Mouse (Mus musculus) cerebellum, adult 2 months (tissue): ENCODE data around the gene Gm44503.

Experiments
- CTCF ChIP-seq: fragments of 200-500 bp; IDR thresholded peaks from 2 replicates; pipeline ENCODE4 v1.5.1; 2011; ENCODE audit warnings: low read depth, mild to moderate bottlenecking, control low read depth, low read length, moderate library complexity, borderline replicate concordance; ENCODE audit not compliant: insufficient read depth
- POLR2A ChIP-seq: fragments of 200-500 bp; IDR thresholded peaks from 2 replicates; pipeline ENCODE4 v1.6.1; 2011; ENCODE audit warnings: low read length, control low read depth, borderline replicate concordance; ENCODE audit not compliant: insufficient read depth

DNA sequence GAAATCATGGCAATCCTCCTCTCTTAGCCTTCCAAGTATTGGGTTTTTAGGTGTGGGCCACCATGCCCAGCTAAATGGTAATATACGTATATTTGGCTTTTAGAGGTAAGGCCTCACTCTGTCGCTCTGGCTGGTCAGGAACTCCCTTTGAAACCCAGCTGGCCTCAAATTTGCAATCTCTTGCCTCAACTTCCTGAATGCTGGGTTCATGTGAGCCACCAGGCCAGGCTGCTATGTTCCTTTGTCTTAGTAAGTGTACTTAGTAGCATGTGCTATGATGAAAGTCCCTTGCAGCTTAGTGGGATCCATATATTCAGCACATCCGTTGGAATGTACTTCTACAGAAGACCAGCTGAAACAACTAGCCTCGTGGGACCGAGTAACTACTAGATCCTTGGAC, 16.1 kb downstream of the Gm44503 start:
- TF ChIP-seq CTCF (no peak), POLR2A (no peak)
